22 mouse cellular contexts compared by ENCODE assay signal in genomic region chr9:13684327-13684934, GRCm38 (mm10).
"Had no signal": no experiment of that assay in that cellular context is flagged by ENCODE, and none has a peak within 500 bp of the region (broad histone marks: within the 10 kb centered on the region; RNA-seq: fewer than 3 reads in every experiment).

No protein-coding gene starts in this region.

- DNase-seq: kidney, adult 11 months; kidney, adult 8-10 months; kidney, postnatal 10 days; kidney, postnatal 4 days; lung, adult 18-20 months; right cerebral cortex, adult 18-20 months; right cerebral cortex, postnatal 14 days; right cerebral cortex, postnatal 4 days; thymus, adult 2 months; thymus, postnatal 14 days; thymus, postnatal 4 days had no signal

- H3K4me3 ChIP-seq: kidney, embryonic 15.5 days; limb, embryonic 10.5 days; limb, embryonic 13.5 days; midbrain, embryonic 12.5 days; midbrain, embryonic 15.5 days; neural tube, embryonic 12.5 days; neural tube, embryonic 15.5 days had no signal

- H3K9ac ChIP-seq: kidney, embryonic 15.5 days; limb, embryonic 13.5 days; midbrain, embryonic 12.5 days; midbrain, embryonic 15.5 days; neural tube, embryonic 12.5 days; neural tube, embryonic 15.5 days had no signal

- H3K36me3 ChIP-seq: kidney, embryonic 15.5 days; limb, embryonic 10.5 days; limb, embryonic 13.5 days; midbrain, embryonic 12.5 days; midbrain, embryonic 15.5 days; neural tube, embryonic 12.5 days; neural tube, embryonic 15.5 days had no signal

- ATAC-seq: hindbrain, postnatal 0 days; inflammation-experienced regulatory T-cells, adult 6 months; midbrain, embryonic 15.5 days had no signal

- H3K9me3 ChIP-seq: kidney, embryonic 15.5 days; limb, embryonic 10.5 days; limb, embryonic 13.5 days; midbrain, embryonic 12.5 days; midbrain, embryonic 15.5 days; neural tube, embryonic 12.5 days; neural tube, embryonic 15.5 days had no signal

- H3K27me3 ChIP-seq: kidney, embryonic 15.5 days; limb, embryonic 13.5 days; midbrain, embryonic 12.5 days; midbrain, embryonic 15.5 days; neural tube, embryonic 12.5 days; neural tube, embryonic 15.5 days had no signal

- H3K4me2 ChIP-seq: kidney, embryonic 15.5 days; limb, embryonic 13.5 days; midbrain, embryonic 12.5 days; midbrain, embryonic 15.5 days; neural tube, embryonic 12.5 days; neural tube, embryonic 15.5 days had no signal

- H3K27ac ChIP-seq: hindbrain, postnatal 0 days; kidney, embryonic 15.5 days; limb, embryonic 10.5 days; limb, embryonic 13.5 days; macrophage; midbrain, embryonic 12.5 days; midbrain, embryonic 15.5 days; neural tube, embryonic 12.5 days; neural tube, embryonic 15.5 days; stomach, postnatal 0 days had no signal
